Mouse (Mus musculus): ENCODE measurements around the gene Ptrhd1.

DNA sequence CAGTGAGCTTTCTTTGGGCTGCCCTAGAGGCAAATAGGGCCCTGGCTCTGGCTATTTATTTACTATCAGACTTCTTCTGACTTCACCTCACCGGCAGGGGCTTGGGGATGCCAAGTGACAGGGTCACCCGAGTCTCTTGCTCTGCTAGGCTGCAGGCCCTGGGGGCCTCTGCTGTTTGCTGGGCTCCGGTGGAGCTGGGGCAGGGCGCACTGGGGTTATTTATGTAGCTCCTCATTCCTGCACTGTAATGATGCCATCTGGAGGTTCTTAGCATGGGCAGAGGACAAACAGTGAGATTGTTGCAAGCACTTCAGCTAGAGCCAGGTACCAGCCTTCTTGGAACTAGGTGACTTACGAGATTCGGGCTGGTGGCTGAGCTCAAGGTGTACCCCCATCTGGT lies 41.3 kb upstream of the Ptrhd1 start:
- TF ChIP-seq CTCF (IDR thresholded peaks at IDR 0.05; ENCODE audit: low read depth): peak; percentile 18; the same call in 1 of the 2 replicates
- TF ChIP-seq EP300 (optimal IDR thresholded peaks at IDR 0.05): no peak
